Mouse (Mus musculus) cerebellum, postnatal 14 days (tissue): ENCODE measurements around the gene Bpifa5.

Experiments used
- DNase-seq, 2 experiments: peaks; one replicate each; pipeline ENCODE4 v3.0.0; 2021; ENCODE audit warnings: mixed read lengths in 2 of 2

Gene Bpifa5

GRCm38 (mm10) chr2:154209112-154209511 lies 46.7 kb downstream of the Bpifa5 start:
- DNase-seq = peak; percentile 52 to 56

GRCm38 (mm10) chr2:154211121-154211520 lies 48.7 kb downstream of the Bpifa5 start:
- DNase-seq = no peak

- DNase-seq = no peak
Observed at GRCm38 (mm10) chr2:154211881-154212280, 49.5 kb downstream of the Bpifa5 start.

DNA sequence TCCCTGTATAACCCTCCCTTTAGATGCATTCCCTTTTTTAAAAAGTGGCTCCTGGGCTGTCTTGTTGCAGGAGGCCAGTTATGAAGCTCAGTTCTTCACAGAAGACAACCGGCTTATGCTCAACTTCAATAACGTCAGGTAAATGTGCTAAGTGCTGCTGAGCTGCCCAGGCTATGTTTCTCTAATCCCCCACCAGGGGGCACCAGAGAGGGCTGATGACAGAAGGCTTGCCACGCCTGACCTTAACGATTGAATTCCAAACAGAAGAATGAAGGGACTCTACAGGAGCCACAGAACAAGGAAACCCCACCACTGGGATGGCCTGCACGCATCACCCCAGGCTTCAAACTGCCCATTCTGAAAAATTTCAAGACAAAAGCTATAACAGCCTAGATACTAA lies 52.8 kb downstream of the Bpifa5 start:
- peak; percentile 93 to 94 for DNase-seq
